Mouse (Mus musculus) urinary bladder, adult 18-20 months (tissue): ENCODE results near the gene Klf16.
"Not testable (repeated sequence)": the region's sequence is repeated elsewhere in the genome, so short reads cannot be mapped to it uniquely, and the experiment has no call there.

ENCODE experiments used
- DNase-seq, 2 experiments: peaks; one replicate each; pipeline ENCODE4 v3.0.0; 2022; ENCODE audit warnings: low spot score in 2 of 2, mixed read lengths in 2 of 2

The Klf16 gene

GRCm38 (mm10) chr10:80606306-80606705, 29.2 kb upstream of the Klf16 start:
- DNase-seq = no peak

- DNase-seq = not testable (repeated sequence)
Observed at GRCm38 (mm10) chr10:80605721-80606120, 28.6 kb upstream of the Klf16 start, which contains the start of gene Gm49322. TSS of gene Gm49322 (plus strand) at chr10:80606021.

- no peak for DNase-seq
Observed at GRCm38 (mm10) chr10:80604988-80605387, 27.9 kb upstream of the Klf16 start.

DNA sequence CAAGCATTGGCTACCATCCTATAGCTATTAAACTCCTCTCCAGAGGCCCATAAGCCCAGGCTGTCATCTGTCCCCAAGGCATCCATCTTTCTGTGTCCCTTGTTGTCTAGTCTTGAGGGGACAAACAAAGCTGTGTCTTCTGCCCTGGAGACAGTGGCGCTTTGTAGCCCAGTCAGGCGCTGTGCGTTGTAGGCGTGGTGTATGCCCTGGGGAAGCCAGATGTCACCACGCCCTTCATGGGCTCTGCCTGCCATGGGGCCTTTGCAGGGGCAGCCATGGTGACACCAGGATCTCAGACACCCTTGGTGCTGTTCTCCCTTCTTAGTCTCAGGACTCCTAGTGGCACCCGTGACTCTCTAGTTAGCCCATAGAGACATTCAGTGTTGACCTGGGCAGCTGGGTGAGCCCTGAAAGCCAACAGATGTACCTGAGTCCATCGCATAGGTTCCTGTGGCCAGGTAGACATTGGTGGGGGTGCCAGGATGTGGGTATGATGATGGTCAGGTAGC, 26.9 kb upstream of the Klf16 start:
- DNase-seq = no peak

GRCm38 (mm10) chr10:80603364-80603763, 26.2 kb upstream of the Klf16 start:
- no peak for DNase-seq

- DNase-seq = peak; percentile 89 to 98
Observed at GRCm38 (mm10) chr10:80602698-80603325, 25.7 kb upstream of the Klf16 start, which contains the start of the genes Scamp4 and Adat3. TSS of gene Scamp4 (plus strand) at chr10:80602872. TSS of gene Adat3 (plus strand) at chr10:80602880.

GRCm38 (mm10) chr10:80596318-80596717, 19.2 kb upstream of the Klf16 start:
- no peak for DNase-seq

DNA sequence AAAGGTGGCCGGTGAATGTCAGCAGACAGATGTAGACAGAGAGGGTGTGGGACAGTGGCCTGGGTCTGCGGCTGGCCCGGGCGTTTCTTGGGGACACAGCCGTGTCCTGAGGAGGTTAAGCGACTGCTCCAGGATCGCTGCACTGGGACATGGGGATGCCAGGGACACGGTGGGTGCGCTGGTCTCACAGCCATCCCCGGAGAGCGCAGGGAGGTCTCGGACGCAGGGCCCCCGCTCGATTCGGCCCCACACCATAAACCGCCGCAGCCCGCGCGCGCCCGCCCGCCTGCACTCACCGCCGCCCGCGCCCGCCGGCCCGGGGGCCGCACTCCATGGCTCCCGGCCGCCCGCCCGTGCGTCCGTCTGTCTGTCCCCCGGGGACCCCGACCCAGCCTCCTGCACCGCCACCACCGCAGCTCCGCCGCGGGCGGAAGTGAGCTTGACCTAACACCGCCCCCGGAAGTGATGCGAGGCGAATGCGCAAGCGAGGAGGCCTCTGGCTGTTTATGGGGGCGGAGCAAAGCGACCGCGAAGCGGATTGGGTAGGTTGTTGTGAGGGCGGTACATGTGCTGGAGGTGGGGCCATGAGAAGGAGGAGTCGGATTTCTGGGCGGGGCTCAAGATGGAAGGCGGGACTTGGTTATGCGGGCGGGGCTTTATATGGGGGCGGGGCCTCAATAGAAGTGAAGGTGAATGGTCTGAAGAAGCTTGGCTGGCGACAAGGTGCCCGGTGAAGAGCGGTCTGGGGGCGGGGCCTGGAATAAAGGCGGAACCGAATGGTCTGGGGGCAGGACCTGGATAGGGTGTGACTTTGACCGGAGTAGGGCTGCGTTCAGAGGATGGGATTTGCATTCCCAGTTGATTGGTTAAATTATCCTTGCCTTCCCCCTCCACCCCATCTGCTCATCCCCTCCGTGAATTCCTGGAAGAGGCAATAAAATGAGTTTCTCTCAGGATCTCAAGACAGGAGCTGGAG, 13.0 kb upstream of the Klf16 start, which contains the start of gene Abhd17a:
Abhd17a (minus strand) TSS at position 463 of the 976 bp plus-strand sequence.
- peak; percentile 84 to 94 for DNase-seq

GRCm38 (mm10) chr10:80589127-80589878, 12.2 kb upstream of the Klf16 start:
- no peak for DNase-seq

- no peak for DNase-seq
Observed at GRCm38 (mm10) chr10:80587305-80587657, 10.2 kb upstream of the Klf16 start.

- no peak for DNase-seq
Observed at GRCm38 (mm10) chr10:80586407-80587304, 9.5 kb upstream of the Klf16 start.

DNA sequence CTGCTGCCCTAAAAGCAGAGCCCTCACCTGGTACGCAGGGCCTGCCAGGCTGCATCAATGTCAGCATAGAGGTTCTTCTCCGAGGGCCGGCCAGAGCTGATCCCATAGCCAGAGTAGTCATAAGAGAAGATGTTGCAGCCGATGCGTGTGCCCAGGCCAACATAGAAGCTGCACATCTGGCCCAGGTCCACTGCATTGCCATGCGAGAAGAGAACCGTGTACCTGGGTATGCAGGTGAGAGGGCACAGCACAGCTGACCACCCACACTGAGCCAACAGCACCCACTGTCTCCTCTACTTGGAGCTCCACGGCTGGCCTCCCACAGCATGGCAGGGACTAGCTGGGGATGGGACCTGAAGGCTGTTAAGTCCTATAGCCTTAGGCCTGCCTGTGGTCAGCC, 8.5 kb upstream of the Klf16 start:
- no peak for DNase-seq

DNA sequence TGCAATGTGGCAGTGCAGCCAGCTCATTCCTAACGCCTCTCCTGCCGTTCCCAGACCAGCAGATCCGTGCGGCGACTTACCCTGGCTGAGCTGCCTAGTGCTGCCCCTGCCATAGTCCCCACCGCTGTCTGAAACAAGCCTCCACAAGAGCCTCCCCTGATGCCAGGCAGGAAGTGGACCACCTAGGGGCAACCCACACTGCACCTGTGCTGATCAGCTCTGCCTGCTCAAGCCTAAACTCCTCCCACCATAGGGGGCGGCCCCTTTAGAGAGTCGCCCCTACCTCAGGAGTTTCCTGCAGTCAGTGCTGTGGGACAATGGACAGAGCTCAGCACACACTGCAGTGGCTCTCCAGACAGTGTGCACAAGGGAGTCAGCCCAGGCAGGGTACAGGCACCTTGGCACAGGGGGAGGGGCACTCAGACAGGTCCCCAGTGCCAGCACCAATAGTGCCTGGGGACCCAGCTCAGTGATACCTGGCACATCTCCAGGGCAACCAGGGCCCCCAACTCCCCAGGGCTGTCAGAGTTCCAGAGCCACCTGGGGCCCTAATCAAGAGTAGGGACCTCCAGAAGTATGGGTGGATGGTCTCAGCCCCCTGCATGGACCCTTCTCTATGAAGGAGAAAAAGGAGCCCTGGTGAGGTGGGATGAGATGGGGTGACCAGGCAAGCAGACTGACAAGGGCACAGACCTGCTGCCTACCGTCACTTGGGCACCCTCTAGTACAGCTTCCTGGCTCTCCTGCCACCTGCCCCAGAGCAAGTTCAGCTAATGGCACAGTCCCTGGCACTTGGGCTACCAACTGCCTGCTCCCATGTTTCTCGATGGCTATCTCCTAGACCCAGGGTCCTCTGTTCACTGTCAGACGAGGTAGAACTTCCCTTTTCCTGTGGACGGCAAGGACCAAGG, 7.8 kb upstream of the Klf16 start:
- DNase-seq = no peak

GRCm38 (mm10) chr10:80584045-80584488, 6.9 kb upstream of the Klf16 start:
- DNase-seq = no peak

DNA sequence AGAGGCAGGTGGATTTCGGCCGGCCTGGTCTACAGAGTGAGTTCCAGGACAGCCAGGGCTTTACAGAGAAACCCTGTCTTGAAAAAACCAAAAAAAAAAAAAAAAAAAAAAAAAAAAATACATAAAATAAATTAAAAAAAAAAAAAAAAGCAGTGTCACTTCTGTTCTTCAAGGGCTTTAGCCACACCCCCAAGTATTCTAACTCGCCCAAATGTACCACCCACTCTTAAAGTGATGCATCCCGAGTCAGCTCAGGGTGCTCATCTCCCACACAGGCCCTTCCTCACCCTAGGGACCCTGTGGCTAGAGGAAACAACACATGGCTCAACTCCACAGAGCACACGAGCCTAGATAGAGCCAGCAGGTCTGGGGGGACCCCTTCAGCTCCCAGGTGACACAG, 5.9 kb upstream of the Klf16 start:
- no peak for DNase-seq

DNA sequence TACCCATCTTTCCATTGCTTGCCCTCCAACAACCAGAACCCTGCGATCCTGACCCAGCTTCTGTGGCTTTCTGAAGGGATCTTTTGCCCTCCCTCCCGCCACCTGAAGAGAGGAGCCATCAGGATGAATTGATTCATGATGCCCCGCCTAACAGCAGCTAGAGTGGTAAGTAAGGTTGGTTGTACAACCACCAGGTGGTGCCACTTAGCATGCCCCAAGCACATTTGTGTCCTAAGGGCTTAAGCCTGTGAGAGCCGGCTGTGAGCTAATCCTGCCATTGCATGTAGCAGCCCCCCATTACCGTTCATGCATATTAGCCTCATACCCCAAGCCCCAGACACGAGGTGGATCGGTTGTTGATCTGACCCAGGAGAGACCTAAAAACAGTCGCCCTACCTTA, 1.8 kb upstream of the Klf16 start:
- DNase-seq = no peak

DNA sequence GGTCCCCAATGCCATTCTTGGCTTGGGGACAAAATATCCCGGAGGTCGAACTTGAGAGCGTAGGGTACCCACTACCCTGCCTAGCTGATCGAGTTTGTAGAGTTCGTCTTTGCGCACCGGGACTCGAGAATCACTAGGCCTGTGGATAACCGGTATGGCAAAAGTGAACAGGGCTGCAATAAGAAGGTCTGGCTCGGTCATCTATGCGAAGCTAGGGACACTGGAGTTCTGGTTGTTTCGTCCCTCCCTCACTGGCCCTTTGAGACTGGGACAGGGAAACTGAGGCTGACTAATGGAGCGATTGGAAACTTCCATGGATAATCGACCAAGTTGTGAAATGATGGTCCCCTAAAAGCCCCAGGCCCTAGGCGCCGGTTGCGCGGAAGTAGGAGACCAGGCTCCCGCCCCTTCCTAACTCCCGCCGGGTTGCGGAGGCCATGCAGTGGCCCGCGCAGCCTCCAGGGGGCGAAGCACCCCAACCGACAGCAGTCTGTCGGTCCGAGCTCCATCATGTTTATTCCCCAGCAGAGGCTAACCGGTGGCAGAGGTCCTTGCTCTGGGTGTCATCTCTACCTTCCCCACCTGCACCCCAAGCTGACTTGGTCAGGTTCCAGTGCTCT, 1.1 kb upstream of the Klf16 start:
- DNase-seq = peak; percentile 71 to 78

GRCm38 (mm10) chr10:80576351-80577194, 548 bp downstream of the Klf16 start:
- peak; percentile 48 to 72 for DNase-seq
